Mouse (Mus musculus): ENCODE results near the gene Lce1f.

DNA sequence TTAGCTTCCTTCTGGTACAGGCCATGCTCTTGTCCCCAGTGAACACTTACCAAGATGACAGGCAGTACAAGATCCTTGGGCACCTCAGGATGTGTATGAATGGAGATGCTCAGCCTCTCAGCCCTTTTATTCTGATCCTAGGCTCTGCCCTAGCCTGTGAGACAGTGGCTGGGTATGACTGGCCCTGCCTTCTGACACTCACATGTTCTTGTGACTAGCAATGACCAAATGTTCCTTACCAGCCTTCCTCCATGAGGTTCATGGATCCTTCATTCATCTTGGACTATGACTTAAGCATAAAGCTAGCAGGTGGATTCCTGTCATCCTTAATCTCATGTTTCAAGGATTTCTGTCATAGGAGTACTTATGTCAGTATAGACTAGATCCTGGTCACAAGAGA lies 49.9 kb downstream of the Lce1f start, which contains the start of gene Lce1a2:
- TF ChIP-seq CTCF (IDR thresholded peaks at IDR 0.05; ENCODE audit: low read depth), result no peak
- TF ChIP-seq EP300 (optimal IDR thresholded peaks at IDR 0.05), result no peak

All from stomach, postnatal 0 days (tissue).